Mouse (Mus musculus): Measurements from ENCODE around the gene Cdc42ep4. TPM values are rescaled to one million over a fixed set of nuclear protein-coding genes. Genes with fewer than 3 reads are reported as not detected.

Gene Cdc42ep4
- polyA plus RNA-seq, 1 experiment from 2014 or later: 18.4 TPM

DNA sequence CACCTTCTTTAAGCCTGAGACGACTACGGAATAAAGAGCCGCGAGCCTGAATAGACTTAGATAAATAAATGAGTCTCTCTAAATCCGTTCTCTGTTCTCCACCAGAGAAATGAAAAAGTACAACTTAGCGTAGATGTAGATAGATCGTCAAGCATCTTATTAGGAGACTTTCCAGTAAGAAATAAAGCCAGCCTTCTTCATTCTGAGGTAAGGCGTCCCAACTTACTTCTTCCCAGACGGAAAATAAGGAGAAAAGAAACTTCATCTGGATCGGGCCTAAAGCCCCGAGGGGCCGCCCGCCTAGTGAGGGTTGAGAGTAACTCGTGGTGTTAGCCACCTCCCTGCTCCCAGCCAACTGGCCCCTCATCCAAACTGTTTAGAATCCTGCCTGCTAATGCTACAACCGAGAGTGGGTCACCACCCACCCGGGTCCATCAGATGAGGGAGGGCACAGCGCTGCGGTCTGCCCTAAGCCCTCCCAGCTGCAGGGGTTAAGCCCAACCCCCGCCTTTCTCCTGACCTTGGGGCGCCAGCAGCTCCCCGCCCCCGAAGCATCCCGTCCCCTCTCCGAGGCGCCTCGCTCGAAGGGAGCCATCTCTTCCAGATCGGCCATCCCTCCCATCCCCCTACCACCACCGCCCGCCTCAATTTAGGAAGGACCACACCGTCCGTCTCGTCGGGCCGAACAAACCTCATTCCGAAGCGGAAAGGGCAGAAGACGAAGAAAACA lies 68.6 kb downstream of the Cdc42ep4 start:
- Histone ChIP-seq H3K9ac (ENCODE audit: low read depth, low read length) (peak overlapping the region; percentile 89), H3K4me1 (ENCODE audit: control insufficient read depth, insufficient read depth, low read length) (peaks cover 36% of the 10 kb centered on the region), H3K27me3 (ENCODE audit: control insufficient read depth, insufficient read depth, low read length) (no peaks in the 10 kb centered on the region), H3K27ac (ENCODE audit: low read depth, low read length) (peak overlapping the region; percentile 98), H3K4me2 (peak overlapping the region; percentile 76), H3K4me3 (ENCODE audit: low read depth, low read length) (peak overlapping the region; percentile 85), H3K9me3 (replicated peaks; ENCODE audit: control insufficient read depth, low read length) (no peaks in the 10 kb centered on the region), H3K36me3 (ENCODE audit: control insufficient read depth, insufficient read depth, low read length) (peaks cover 5% of the 10 kb centered on the region)
- peak; percentile 62 for ATAC-seq (replicated peaks; ENCODE audit: insufficient number of reproducible peaks, low FRiP score, low TSS enrichment)
- 3% methylated on average over 38 of the region's 38 CpGs for WGBS (ENCODE audit: insufficient replicate concordance)

DNA sequence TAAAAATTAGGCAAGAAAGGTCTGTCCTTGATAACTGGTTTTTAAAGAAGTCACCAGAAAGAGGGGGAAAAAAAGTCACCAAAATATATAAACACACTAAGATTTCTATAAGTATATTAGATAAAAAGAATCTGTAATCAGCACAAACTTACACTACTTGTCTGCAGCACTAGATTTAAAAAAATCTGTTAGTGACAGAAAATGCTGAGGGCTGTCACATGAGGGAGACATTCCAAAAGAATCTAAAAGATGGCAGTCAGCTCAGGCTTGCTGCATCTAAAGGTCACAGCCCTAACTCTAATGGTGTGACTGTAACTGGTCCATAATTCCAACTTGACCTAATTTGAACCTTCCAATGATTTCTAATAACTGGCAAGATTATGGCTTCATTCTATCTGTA lies 69.7 kb downstream of the Cdc42ep4 start:
- peaks cover 34% of the 10 kb centered on the region for H3K4me1 ChIP-seq (ENCODE audit: control insufficient read depth, insufficient read depth, low read length)

GRCm38 (mm10) chr11:113680954-113681353 lies 70.7 kb downstream of the Cdc42ep4 start:
- WGBS (ENCODE audit: insufficient replicate concordance): 66% methylated on average over 2 of the region's 2 CpGs
- Histone ChIP-seq H3K36me3 (ENCODE audit: control insufficient read depth, insufficient read depth, low read length) (peaks cover 4% of the 10 kb centered on the region; the same call in 1 of the 2 replicates), H3K9ac (ENCODE audit: low read depth, low read length) (peak overlapping the region; percentile 36), H3K4me1 (ENCODE audit: control insufficient read depth, insufficient read depth, low read length) (peaks cover 32% of the 10 kb centered on the region), H3K4me3 (ENCODE audit: low read depth, low read length) (no peak overlapping the region), H3K27ac (ENCODE audit: low read depth, low read length) (peak overlapping the region; percentile 76), H3K27me3 (ENCODE audit: control insufficient read depth, insufficient read depth, low read length) (no peaks in the 10 kb centered on the region), H3K4me2 (peak overlapping the region; percentile 42), H3K9me3 (replicated peaks; ENCODE audit: control insufficient read depth, low read length) (no peaks in the 10 kb centered on the region)
- peak; percentile 54 for ATAC-seq (replicated peaks; ENCODE audit: insufficient number of reproducible peaks, low FRiP score, low TSS enrichment)

More for the DNA sequence above, 69.7 kb downstream of the Cdc42ep4 start:
- H3K9me3 ChIP-seq (replicated peaks; ENCODE audit: control insufficient read depth, low read length): no peaks in the 10 kb centered on the region
- H3K36me3 ChIP-seq (ENCODE audit: control insufficient read depth, insufficient read depth, low read length): peaks cover under 1% of the 10 kb centered on the region; the same call in 1 of the 2 replicates
- peak overlapping the region; percentile 76 for H3K27ac ChIP-seq (ENCODE audit: low read depth, low read length)
- H3K4me3 ChIP-seq (ENCODE audit: low read depth, low read length): peak overlapping the region; percentile 85
- H3K9ac ChIP-seq (ENCODE audit: low read depth, low read length): no peak overlapping the region; the same call in 1 of the 2 replicates
- H3K4me2 ChIP-seq: peak overlapping the region; percentile 76
- H3K27me3 ChIP-seq (ENCODE audit: control insufficient read depth, insufficient read depth, low read length): no peaks in the 10 kb centered on the region
- ATAC-seq (replicated peaks; ENCODE audit: insufficient number of reproducible peaks, low FRiP score, low TSS enrichment): no peak

GRCm38 (mm10) chr11:113678373-113678772 lies 73.3 kb downstream of the Cdc42ep4 start:
- H3K4me3 ChIP-seq (ENCODE audit: low read depth, low read length): no peak overlapping the region
- peaks cover 4% of the 10 kb centered on the region; the same call in 1 of the 2 replicates for H3K36me3 ChIP-seq (ENCODE audit: control insufficient read depth, insufficient read depth, low read length)
- H3K9me3 ChIP-seq (replicated peaks; ENCODE audit: control insufficient read depth, low read length): no peaks in the 10 kb centered on the region
- 77% methylated on average over 8 of the region's 8 CpGs for WGBS (ENCODE audit: insufficient replicate concordance)
- H3K4me2 ChIP-seq: peak overlapping the region; percentile 34; the same call in 1 of the 2 replicates
- ATAC-seq (replicated peaks; ENCODE audit: insufficient number of reproducible peaks, low FRiP score, low TSS enrichment): no peak
- peak overlapping the region; percentile 82 for H3K27ac ChIP-seq (ENCODE audit: low read depth, low read length)
- H3K4me1 ChIP-seq (ENCODE audit: control insufficient read depth, insufficient read depth, low read length): peaks cover 32% of the 10 kb centered on the region
- H3K27me3 ChIP-seq (ENCODE audit: control insufficient read depth, insufficient read depth, low read length): no peaks in the 10 kb centered on the region
- H3K9ac ChIP-seq (ENCODE audit: low read depth, low read length): peak overlapping the region; percentile 61

GRCm38 (mm10) chr11:113677378-113677777 lies 74.3 kb downstream of the Cdc42ep4 start:
- H3K36me3 ChIP-seq (ENCODE audit: control insufficient read depth, insufficient read depth, low read length): peaks cover 5% of the 10 kb centered on the region; the same call in 1 of the 2 replicates
- H3K4me1 ChIP-seq (ENCODE audit: control insufficient read depth, insufficient read depth, low read length): peaks cover 28% of the 10 kb centered on the region
- H3K27ac ChIP-seq (ENCODE audit: low read depth, low read length): no peak overlapping the region
- H3K4me3 ChIP-seq (ENCODE audit: low read depth, low read length): no peak overlapping the region
- ATAC-seq (replicated peaks; ENCODE audit: insufficient number of reproducible peaks, low FRiP score, low TSS enrichment): no peak
- no peaks in the 10 kb centered on the region for H3K9me3 ChIP-seq (replicated peaks; ENCODE audit: control insufficient read depth, low read length)
- WGBS (ENCODE audit: insufficient replicate concordance): 89% methylated on average over 2 of the region's 2 CpGs
- no peaks in the 10 kb centered on the region for H3K27me3 ChIP-seq (ENCODE audit: control insufficient read depth, insufficient read depth, low read length)
- H3K4me2 ChIP-seq: no peak overlapping the region
- H3K9ac ChIP-seq (ENCODE audit: low read depth, low read length): 0 out of 2 replicates have a peak overlapping the region, but pooled peaks have one; percentile 16

Other genes starting within 250 kb of the Cdc42ep4 start
- gene Sstr2, start 132.5 kb downstream of the Cdc42ep4 start, polyA plus RNA-seq (2014; fragmentation: Nextera tagmentation; extraction: Ambion mirVana): 0.79 and 1.0 TPM in 2 replicates
- gene Cog1, start 102.7 kb downstream of the Cdc42ep4 start, polyA plus RNA-seq (2014; fragmentation: Nextera tagmentation; extraction: Ambion mirVana): 19.2 and 19.4 TPM in 2 replicates
- gene Slc39a11, start 101.8 kb downstream of the Cdc42ep4 start, polyA plus RNA-seq (2014; fragmentation: Nextera tagmentation; extraction: Ambion mirVana): 17.1 and 18.7 TPM in 2 replicates
- 53.1 and 54.7 TPM in 2 replicates for gene Fam104a, start 67.7 kb downstream of the Cdc42ep4 start, polyA plus RNA-seq (2014; fragmentation: Nextera tagmentation; extraction: Ambion mirVana)
- gene D11Wsu47e, start 67.5 kb downstream of the Cdc42ep4 start, polyA plus RNA-seq (2014; fragmentation: Nextera tagmentation; extraction: Ambion mirVana): 18.1 and 18.7 TPM in 2 replicates
- 0.23 and 0.30 TPM in 2 replicates for gene Cpsf4l, start 41.9 kb downstream of the Cdc42ep4 start, polyA plus RNA-seq (2014; fragmentation: Nextera tagmentation; extraction: Ambion mirVana)